Mouse (Mus musculus) adrenal gland (tissue): ENCODE measurements around the gene Rcor2.

Source experiments
- intact Hi-C: fragments of 180-260 bp; cut with DNase I; formaldehyde crosslinking; loops from one replicate; pipeline ENCODE4 v1.15.1; 2025
- long read RNA-seq, 2 experiments: library from polyadenylated mRNA; unstranded; transcript quantifications; one replicate each; pipeline ENCODE4 v2.0.0; 2020; ENCODE audit warnings: borderline replicate concordance in 1 of 2; ENCODE audit not compliant: insufficient replicate concordance in 1 of 2

Rcor2 gene
- long read RNA-seq, experiment 1: 0 reads
- long read RNA-seq, experiment 2, partial matches to known transcripts: 1 of 1 reads
- long read RNA-seq, experiment 2, other reads (novel, unspliced or antisense): 0 of 1 reads

DNA sequence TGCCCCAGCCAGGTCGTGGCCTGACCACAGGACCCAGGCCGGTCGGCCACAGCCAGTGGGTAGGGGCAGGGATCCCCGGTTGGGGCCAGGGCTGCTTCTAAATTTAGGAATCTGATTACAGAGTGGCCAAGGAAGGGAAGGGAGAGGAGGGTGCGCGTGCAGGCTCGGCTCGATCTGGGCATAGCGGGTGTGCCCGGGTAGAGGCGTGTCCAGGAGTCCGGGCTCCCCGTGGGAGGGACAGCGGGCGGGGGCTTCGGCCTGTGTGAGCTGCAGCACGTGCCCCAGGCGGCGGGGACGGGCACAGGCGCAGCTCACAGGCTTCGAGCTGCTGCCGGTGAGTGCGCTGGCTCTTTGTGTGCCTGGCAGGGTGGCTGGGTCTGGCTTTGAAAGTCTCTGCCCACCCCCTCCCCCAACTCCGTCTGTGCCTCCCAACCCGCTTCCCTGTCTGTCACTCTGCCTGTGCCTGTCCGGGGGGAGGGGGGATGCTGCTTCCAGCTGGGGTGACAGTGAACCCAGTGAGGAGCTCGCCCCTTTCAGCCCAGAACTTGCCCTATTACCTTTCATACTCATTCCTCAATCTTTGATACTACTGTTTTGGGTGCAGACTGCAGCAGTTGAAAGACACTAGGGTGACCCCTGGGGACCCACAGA lies at the start of gene Rcor2:
Gene Rcor2 (plus strand): TSS at position 235 of the 651 bp plus-strand sequence.
- intact Hi-C loops: loop anchor here (10.0 kb wide), 1 partner anchor 148 kb away; the partner anchor contains the start of gene 2700081O15Rik

DNA sequence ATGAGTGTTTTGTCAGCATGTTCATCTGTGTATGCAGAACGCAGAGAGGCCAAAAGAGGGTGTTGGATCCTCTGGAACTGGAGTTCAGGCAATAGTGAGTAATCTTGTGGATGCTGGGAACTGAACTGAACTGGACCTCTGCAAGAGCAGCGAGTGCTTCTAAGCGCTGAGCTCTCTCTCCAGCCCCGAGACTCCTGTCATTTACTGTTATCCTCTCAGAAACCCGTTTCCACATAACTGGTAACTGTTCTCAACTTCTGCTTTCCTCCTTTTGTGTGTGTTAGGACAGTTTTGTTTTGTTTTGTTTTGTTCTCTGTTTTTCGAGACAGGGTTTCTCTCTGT lies 49.2 kb upstream of the Rcor2 start:
- intact Hi-C loops: no loop called here

DNA sequence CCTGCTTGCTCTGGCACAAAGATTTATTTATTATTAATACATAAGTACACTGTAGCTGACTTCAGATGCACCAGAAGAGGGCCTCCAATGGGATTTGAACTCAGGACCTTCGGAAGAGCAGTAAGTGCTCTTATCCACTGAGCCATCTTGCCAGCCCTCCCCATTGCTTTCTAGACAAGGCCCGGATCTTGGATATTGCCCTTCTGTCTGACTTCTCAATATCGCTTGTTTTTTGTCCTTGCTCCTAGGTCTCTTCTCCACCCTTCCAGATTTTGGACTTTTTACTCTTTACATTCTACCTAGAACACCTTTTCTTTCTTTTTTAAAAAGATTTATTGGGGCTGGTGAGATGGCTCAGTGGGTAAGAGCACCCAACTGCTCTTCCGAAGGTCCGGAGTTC lies 48.4 kb upstream of the Rcor2 start:
- intact Hi-C loops: no loop called here

DNA sequence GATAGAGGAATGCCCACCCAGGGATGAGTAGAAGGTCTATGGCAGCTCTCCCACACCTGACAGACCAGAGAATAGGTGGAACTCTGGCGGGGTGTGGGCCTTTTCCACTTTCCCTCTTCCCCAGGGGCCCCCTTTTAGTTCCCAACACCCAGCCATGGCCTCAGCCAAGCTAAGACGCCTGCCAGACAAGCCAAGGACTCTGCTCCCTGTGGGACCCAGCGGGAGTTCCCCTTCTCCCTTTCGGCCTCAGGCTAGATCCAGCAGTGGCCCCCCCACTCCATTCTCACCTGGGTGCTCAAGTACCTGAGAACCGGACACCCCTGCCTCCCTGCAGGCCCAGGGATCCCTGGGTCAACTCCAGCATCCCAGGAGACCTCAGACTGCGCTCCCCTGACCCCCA lies 44.9 kb upstream of the Rcor2 start:
- intact Hi-C loops: no loop called here

DNA sequence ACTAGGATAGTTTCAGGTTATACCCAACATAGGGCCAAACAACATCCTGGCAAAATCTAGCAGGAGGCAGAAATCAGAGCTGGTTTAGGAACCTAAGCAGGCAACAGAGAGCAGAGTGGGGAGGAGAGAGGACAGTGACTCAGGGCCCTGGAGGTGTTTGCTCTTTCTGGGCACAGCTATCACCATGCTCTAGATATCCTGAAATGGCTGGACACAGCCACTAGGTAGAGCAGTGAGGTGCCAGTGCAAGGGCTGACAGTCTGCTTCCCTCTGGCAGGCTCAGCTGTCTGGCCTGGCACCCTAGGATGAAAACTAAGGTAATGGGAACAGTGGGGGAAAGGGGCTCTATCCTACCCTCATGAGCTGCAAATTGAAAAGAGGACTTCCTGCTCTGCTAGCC lies 43.6 kb upstream of the Rcor2 start:
- intact Hi-C loops: no loop called here

DNA sequence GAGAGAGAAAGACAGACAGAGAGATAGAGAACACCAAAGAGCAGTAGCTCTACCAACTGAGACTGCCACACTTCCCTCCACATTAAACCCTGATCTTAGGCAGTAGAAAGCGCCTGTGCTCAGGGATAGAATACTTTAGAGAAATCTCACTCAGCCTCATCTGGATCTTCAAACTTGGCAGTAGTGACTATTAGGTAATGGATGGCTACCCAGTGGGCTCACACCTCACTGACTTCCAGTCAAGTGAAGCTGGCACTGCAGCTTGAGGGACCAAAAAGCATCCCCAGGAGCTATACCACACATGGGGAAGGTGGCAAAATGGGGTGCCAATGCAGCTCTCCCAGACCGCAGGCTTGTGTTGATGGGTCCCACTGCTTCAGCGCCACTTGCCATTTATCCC lies 42.9 kb upstream of the Rcor2 start:
- intact Hi-C loops: no loop called here

- intact Hi-C loops: no loop called here
These were observed 41.9 kb upstream of the Rcor2 start for GRCm38 (mm10) chr19:7225096-7225690.

- intact Hi-C loops: no loop called here
These were observed 40.6 kb upstream of the Rcor2 start for GRCm38 (mm10) chr19:7226511-7226914.

DNA sequence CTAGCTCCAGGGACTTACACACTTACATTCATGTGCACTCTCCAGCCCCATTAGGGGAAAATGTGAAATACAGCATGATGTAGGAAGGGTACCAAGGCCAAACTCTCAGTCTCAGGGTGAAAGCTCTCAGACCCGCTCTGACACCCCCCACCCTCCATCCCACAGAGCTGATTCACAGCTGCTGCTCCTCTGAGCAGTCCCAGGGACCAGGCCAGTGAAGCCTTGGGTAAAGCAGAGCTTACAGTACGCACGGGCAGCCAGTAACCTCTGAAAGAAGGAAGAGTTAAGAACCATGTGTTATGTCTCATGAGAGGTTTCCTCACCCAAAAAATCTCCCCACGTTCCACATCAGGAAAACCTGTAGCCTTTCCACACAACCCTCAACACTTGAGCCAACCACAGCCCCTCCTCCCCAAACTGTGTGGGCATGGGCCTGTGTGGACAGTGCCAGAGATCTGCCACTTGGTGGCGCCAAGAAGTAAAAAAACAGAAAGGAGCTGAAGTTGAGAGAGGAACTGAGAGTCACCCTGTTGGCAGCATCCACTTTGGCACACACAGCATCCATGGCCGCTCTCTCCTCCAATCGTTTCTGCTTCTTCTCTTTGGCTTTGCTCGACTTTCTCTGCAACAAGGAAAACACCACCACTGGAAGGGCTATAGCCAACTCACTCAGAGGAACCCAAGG lies 32.4 kb upstream of the Rcor2 start:
- intact Hi-C loops: loop anchor here (5.0 to 10.0 kb wide), 2 partner anchors 110 to 183 kb away; partner anchors contain the start of genes 2700081O15Rik and Mark2

DNA sequence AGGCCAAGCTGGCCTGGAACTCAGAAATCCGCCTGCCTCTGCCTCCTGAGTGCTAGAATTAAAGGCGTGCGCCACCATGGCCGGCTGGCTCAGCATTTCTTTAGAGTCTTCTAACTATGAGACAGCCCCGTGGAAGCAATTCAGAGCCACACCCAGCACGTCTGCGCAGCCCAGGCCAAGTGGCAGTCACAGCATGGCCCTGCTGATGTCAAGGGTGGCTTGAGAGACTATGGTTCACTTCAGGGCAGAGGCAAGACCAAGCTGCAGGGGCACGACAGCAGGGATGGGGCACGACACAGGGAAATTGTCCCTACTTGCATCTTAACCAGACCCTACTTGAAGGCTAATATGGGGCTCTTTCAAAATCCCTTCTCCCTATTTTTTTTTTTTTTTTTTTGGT lies 31.7 kb upstream of the Rcor2 start:
- intact Hi-C loops: loop anchor here (10.0 kb wide), 1 partner anchor 109 kb away; the partner anchor contains the start of gene Mark2

GRCm38 (mm10) chr19:7236011-7236410 lies 31.1 kb upstream of the Rcor2 start:
- intact Hi-C loops: loop anchor here (10.0 kb wide), 1 partner anchor 109 kb away; the partner anchor contains the start of gene Mark2

DNA sequence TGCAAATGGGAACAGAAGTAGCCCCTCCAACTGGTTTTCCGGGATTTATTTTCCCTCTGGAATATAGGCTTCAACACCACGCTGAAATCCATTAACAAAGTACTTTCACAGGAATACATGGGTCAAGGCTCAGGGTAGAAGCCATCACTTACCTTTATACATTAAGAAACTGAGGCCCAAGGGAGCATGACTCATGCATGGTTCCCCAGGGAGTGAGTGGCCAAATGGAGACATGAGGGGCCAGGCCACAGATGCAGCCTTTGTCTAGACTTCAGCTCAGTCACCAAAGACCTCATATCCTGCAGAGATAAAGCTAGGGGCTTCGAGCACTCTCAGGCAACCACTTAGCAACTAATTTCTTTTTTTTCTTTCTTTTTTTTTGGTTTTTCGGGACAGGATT lies 30.4 kb upstream of the Rcor2 start:
- intact Hi-C loops: loop anchor here (10.0 kb wide), 1 partner anchor 108 kb away; the partner anchor contains the start of gene Mark2

GRCm38 (mm10) chr19:7239574-7239973 lies 27.6 kb upstream of the Rcor2 start:
- intact Hi-C loops: loop anchor here (10.0 kb wide), 1 partner anchor 105 kb away; the partner anchor contains the start of gene Mark2

- intact Hi-C loops: no loop called here
These were observed 26.8 kb upstream of the Rcor2 start for GRCm38 (mm10) chr19:7240291-7240690.

GRCm38 (mm10) chr19:7240782-7241690 lies 26.1 kb upstream of the Rcor2 start, which contains the start of gene Naa40:
TSS of gene Naa40 (minus strand) at chr19:7241183.
- intact Hi-C loops: no loop called here

GRCm38 (mm10) chr19:7246021-7246420 lies 21.1 kb upstream of the Rcor2 start:
- intact Hi-C loops: no loop called here

GRCm38 (mm10) chr19:7257881-7258280 lies 9.2 kb upstream of the Rcor2 start:
- intact Hi-C loops: no loop called here

DNA sequence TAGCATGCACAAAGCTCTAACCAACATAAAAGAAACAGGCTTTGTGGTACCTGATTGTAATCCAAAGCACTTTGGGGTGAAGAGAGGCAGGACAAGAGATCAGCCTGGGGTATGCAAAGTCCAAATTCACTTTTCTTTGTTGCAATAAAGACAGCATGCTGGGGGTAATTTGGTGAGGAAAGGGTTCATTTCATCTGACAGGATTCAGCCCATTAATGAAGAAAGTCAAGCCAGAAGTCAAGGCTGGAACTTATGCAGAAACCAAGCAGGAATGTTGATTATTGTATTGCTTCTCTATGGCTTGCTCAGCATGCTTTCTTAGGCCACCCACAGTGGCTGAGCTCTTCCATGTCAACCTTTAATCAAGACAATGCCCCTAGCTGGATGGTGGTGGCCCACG lies 5.6 kb upstream of the Rcor2 start:
- intact Hi-C loops: loop anchor here (10.0 kb wide), 1 partner anchor 153 kb away; the partner anchor contains the start of gene 2700081O15Rik

- intact Hi-C loops: loop anchor here (10.0 kb wide), 1 partner anchor 153 kb away; the partner anchor contains the start of gene 2700081O15Rik
These were observed 5.2 kb upstream of the Rcor2 start for GRCm38 (mm10) chr19:7261964-7262363.

- intact Hi-C loops: loop anchor here (10.0 kb wide), 1 partner anchor 152 kb away; the partner anchor contains the start of gene 2700081O15Rik
These were observed 4.5 kb upstream of the Rcor2 start for GRCm38 (mm10) chr19:7262592-7262991.
